Mouse (Mus musculus): ENCODE results near the gene Apln.

GRCm38 (mm10) chrX:48054186-48055015 lies 19.7 kb upstream of the Apln start:
- TF ChIP-seq CTCF (IDR thresholded peaks at IDR 0.05; ENCODE audit: control insufficient read depth, insufficient read depth, insufficient read length), result no peak
- no peak for TF ChIP-seq MYOD1 (IDR thresholded peaks at IDR 0.05; ENCODE audit: control insufficient read depth, insufficient read length, low read depth)

All from C2C12 (cell line).